Comparison of ENCODE assay signal across 26 mouse cellular contexts in the genomic region with DNA sequence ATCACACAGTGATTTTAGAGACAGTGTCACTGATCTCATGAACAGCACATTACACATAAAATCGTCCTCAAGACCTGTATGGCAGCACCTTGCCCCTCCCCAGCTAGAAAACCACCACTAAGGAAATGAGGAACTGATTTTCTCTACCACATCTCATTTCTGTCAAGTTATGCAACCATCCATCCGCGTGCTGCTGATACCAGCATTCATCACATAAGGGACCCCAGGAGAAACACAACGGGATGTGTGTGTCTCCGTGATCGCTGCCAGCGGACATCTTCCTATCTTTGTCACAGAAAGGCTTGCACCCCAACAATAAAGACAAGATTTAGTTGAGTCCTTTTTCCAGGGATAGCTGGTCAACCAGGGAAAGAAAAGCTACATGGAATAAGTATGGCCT. TPM values are rescaled to one million over a fixed set of nuclear protein-coding genes. Genes with fewer than 3 reads are reported as not detected.
DNase-seq lines count a peak whose midpoint lies in the region; ATAC-seq and TF ChIP-seq lines count a peak whose summit lies in the region.
"Had no signal": no experiment of that assay in that cellular context is flagged by ENCODE, and none has a peak within 500 bp of the region (broad histone marks: within the 10 kb centered on the region; RNA-seq: fewer than 3 reads in every experiment).

No protein-coding gene starts in this region.

- H3K4me2 ChIP-seq in midbrain, embryonic 14.5 days (ENCODE audit: low read length): no peak overlapping the region
- H3K4me2 ChIP-seq: heart, embryonic 11.5 days; heart, embryonic 15.5 days; hindbrain, embryonic 13.5 days; intestine, embryonic 15.5 days had no signal

- H3K9me3 ChIP-seq in midbrain, embryonic 14.5 days (ENCODE audit: control insufficient read depth, low read length): no peaks in the 10 kb centered on the region
- H3K9me3 ChIP-seq: forebrain, embryonic 10.5 days; heart, embryonic 15.5 days; hindbrain, embryonic 13.5 days; intestine, embryonic 15.5 days had no signal

- no peak for TF ChIP-seq CTCF in cerebellum, adult 2 months (IDR thresholded peaks at IDR 0.05; ENCODE audit: borderline replicate concordance, insufficient read depth, low read depth, low read length)

- peaks cover 100% of the 10 kb centered on the region for H3K79me2 ChIP-seq in macrophage (ENCODE audit: inconsistent target)

- no peak for TF ChIP-seq POLR2A in cerebellum, adult 2 months (IDR thresholded peaks at IDR 0.05; ENCODE audit: borderline replicate concordance, insufficient read depth, low read length)

- H3K9ac ChIP-seq in midbrain, embryonic 14.5 days (replicated peaks; ENCODE audit: low read length): no peak overlapping the region
- H3K9ac ChIP-seq: heart, embryonic 15.5 days; hindbrain, embryonic 13.5 days; intestine, embryonic 15.5 days had no signal

- H3K4me3 ChIP-seq in macrophage (ENCODE audit: inconsistent target): no peak overlapping the region
- H3K4me3 ChIP-seq in midbrain, embryonic 14.5 days (replicated peaks; ENCODE audit: low read depth, low read length): no peak overlapping the region
- H3K4me3 ChIP-seq in cerebellum, adult 2 months (replicated peaks; ENCODE audit: insufficient read depth, low read depth, low read length): no peak overlapping the region
- H3K4me3 ChIP-seq: forebrain, embryonic 10.5 days; heart, embryonic 15.5 days; hindbrain, embryonic 13.5 days; intestine, embryonic 15.5 days had no signal

- H3K27me3 ChIP-seq in midbrain, embryonic 14.5 days (ENCODE audit: control insufficient read depth, insufficient read depth, low read length): no peaks in the 10 kb centered on the region
- no peaks in the 10 kb centered on the region for H3K27me3 ChIP-seq in cerebellum, adult 2 months (ENCODE audit: control insufficient read depth, insufficient read depth, low read length)
- H3K27me3 ChIP-seq: heart, embryonic 15.5 days; hindbrain, embryonic 13.5 days; intestine, embryonic 15.5 days; Patski had no signal

- peak; percentile 95 for ATAC-seq in common myeloid progenitor, adult 5-6 weeks (replicated peaks; ENCODE audit: low read depth, poor library complexity, severe bottlenecking)
- ATAC-seq in monocyte, adult 5-6 weeks (replicated peaks; ENCODE audit: insufficient number of reproducible peaks, low FRiP score, low TSS enrichment, poor library complexity, severe bottlenecking): 0 out of 2 replicates have a peak, but pooled peaks have one; percentile 35
- ATAC-seq in midbrain, embryonic 14.5 days (ENCODE audit: low FRiP score, low TSS enrichment): no peak
- ATAC-seq: forebrain, embryonic 14.5 days; hindbrain, embryonic 16.5 days; intestine, embryonic 15.5 days; Patski had no signal

- peak overlapping the region; percentile 55 for H3K27ac ChIP-seq in macrophage
- no peak overlapping the region for H3K27ac ChIP-seq in midbrain, embryonic 14.5 days (replicated peaks; ENCODE audit: low read depth, low read length)
- H3K27ac ChIP-seq in cerebellum, adult 2 months (ENCODE audit: insufficient read depth, low read length): no peak overlapping the region
- H3K27ac ChIP-seq: forebrain, embryonic 10.5 days; heart, embryonic 15.5 days; hindbrain, embryonic 13.5 days; intestine, embryonic 15.5 days had no signal

- intact Hi-C loops in heart, postnatal 14 days (cut with DNase I): no loop called here
- intact Hi-C loops in left cerebral cortex, postnatal 36 days (cut with DNase I): no loop called here

- peaks cover 19% of the 10 kb centered on the region; the same call in 1 of the 2 replicates for H3K36me3 ChIP-seq in macrophage (ENCODE audit: inconsistent target)
- no peaks in the 10 kb centered on the region for H3K36me3 ChIP-seq in midbrain, embryonic 14.5 days (ENCODE audit: control insufficient read depth, insufficient read depth, low read length)
- H3K36me3 ChIP-seq: forebrain, embryonic 10.5 days; G1E; heart, embryonic 15.5 days; hindbrain, embryonic 13.5 days; intestine, embryonic 15.5 days had no signal

- H3K4me1 ChIP-seq in midbrain, embryonic 14.5 days (ENCODE audit: control insufficient read depth, insufficient read depth, low read length): no peaks in the 10 kb centered on the region
- H3K4me1 ChIP-seq in cerebellum, adult 2 months (ENCODE audit: control insufficient read depth, insufficient read depth, low read length): no peaks in the 10 kb centered on the region

- WGBS in macrophage (ENCODE audit: missing documents): 4% methylated on average over 7 of the region's 7 CpGs
- WGBS in midbrain, embryonic 14.5 days: 95% methylated on average over 7 of the region's 7 CpGs
- WGBS in cerebellum, adult 2 months: 95% methylated on average over 7 of the region's 7 CpGs

- peak; percentile 92 for DNase-seq in heart, adult 11 months
- no peak for DNase-seq in heart, postnatal 14 days
- no peak for DNase-seq in left cerebral cortex, postnatal 36 days (ENCODE audit: low spot score in 2 of 2)
- DNase-seq in midbrain, embryonic 14.5 days: no peak
- no peak for DNase-seq in cerebellum, adult 2 months
- DNase-seq: adrenal gland, postnatal 10 days; adrenal gland, postnatal 36 days; cerebellum, adult 11 months; cerebellum, adult 8-10 months; cerebellum, postnatal 10 days; cerebellum, postnatal 36 days; gastrocnemius, postnatal 25 days; heart, postnatal 10 days; heart, postnatal 4 days had no signal

RNA-seq across cellular contexts. Expression of gene Sash1, which starts 27.2 kb away (rescaled TPM):
- 10 to 100 TPM; 38.4 to 39.8 TPM for total RNA-seq in heart, postnatal 14 days (2021)
- total RNA-seq in common myeloid progenitor, adult 5-6 weeks (2017): 2.7 and 4.8 TPM in 2 replicates
- 1,000 to 10,000 TPM in 4 of 26 experiments, 100 to 1,000 TPM in 22; 448 to 1,370 (median 593) TPM for total RNA-seq in macrophage (2018; cell fraction: chromatin; rRNA removed)
- 100 to 1,000 TPM; 123 to 274 (median 157) TPM for total RNA-seq in macrophage (2018; cell fraction: cytosol; rRNA removed)
- total RNA-seq in macrophage (2018; cell fraction: nucleus; rRNA removed): 100 to 1,000 TPM; 308 to 672 (median 443) TPM
- 73.7 to 118 TPM (median 76.8 TPM) in 3 replicates for polyA plus RNA-seq in macrophage (2018)
- 3.2 to 4.5 TPM (median 4.5 TPM) in 3 replicates for total RNA-seq in monocyte, adult 5-6 weeks (2017)
- total RNA-seq in left cerebral cortex, postnatal 36 days (2021): 10 to 100 TPM; 47.9 to 50.6 TPM
- polyA plus RNA-seq in midbrain, embryonic 14.5 days (2014; fragmentation: Nextera tagmentation; extraction: Ambion mirVana): 3.9 and 4.8 TPM in 2 replicates
- 26.1 and 28.0 TPM in 2 replicates for polyA plus RNA-seq in cerebellum, adult 2 months (2012; rRNA removed)
- polyA plus RNA-seq: G1E had no signal
